Mouse (Mus musculus) brain, embryonic 14.5 days (tissue): ENCODE measurements around the gene Nbea.

Experiments used
- CTCF ChIP-seq: fragments of 200-500 bp; IDR thresholded peaks from 2 replicates; pipeline ENCODE4 v1.5.1; 2012; ENCODE audit warnings: inconsistent platforms, mild to moderate bottlenecking, moderate library complexity, borderline replicate concordance; ENCODE audit not compliant: insufficient read depth, insufficient read length; ENCODE audit errors: extremely low read depth
- POLR2A ChIP-seq: fragments of 200-500 bp; IDR thresholded peaks from 2 replicates; pipeline ENCODE4 v1.6.1; 2012; ENCODE audit warnings: mild to moderate bottlenecking, inconsistent platforms, borderline replicate concordance; ENCODE audit not compliant: poor library complexity, insufficient read depth, insufficient read length, severe bottlenecking; ENCODE audit errors: extremely low read depth

DNA sequence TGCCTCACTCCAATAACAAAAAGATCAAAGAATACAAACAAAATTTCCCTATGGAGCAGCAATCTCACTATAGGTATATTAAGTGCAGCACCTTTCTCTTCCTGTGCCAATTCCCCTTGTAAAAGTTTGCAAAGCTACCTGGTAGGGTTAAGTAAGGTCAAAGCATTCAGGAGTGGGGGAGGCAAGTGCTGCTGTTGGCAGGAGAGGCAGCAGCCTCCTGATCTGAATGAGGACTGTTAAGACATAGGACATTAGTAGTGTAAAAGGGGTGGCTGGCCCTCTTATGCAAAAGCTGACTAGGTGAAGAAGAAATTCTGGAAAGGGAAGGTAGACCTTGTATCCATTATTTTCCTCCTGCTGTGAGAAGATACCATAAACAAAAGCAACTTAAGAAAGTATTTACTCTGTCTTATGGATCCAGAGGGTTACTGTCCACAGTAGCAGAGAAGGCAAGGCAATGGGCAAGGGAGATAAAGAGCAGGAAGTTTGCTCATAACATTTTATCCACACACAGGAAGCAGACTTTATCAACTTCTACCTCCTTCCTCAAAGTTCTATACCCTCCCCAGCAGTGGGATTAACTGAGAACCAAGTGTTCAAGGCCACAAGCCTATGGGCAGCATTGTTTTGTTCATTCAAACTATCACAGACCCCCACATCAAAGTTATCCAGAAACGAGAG is 117.0 kb downstream of the Nbea start:
- no peak for TF ChIP-seq CTCF
- no peak for TF ChIP-seq POLR2A
